Mouse (Mus musculus) c-Kit-positive CD71-positive TER-119-negative erythroid progenitor cells, embryonic 14.5 days (primary cell): ENCODE data around the gene Cfap54.
A peak's percentile ranks its signal among the peaks of the same experiment; 100 is the strongest.

Experiments
- DNase-seq: peaks from one replicate; pipeline ENCODE4 v3.0.0-alpha.2; 2013; ENCODE audit warnings: low read depth

The Cfap54 gene

GRCm38 (mm10) chr10:93081133-93081779 is at the start of gene Cfap54:
TSS of gene Cfap54 (minus strand) at chr10:93081618.
- DNase-seq, result peak; percentile 98

- DNase-seq, result no peak
Observed at GRCm38 (mm10) chr10:93130456-93130940, 49.1 kb upstream of the Cfap54 start.

- DNase-seq, result no peak
Observed at GRCm38 (mm10) chr10:93129904-93130455, 48.6 kb upstream of the Cfap54 start.

- no peak for DNase-seq
Observed at GRCm38 (mm10) chr10:93129345-93129744, 47.9 kb upstream of the Cfap54 start.

- no peak for DNase-seq
Observed at GRCm38 (mm10) chr10:93128566-93128965, 47.1 kb upstream of the Cfap54 start.

- no peak for DNase-seq
Observed at GRCm38 (mm10) chr10:93126025-93126424, 44.6 kb upstream of the Cfap54 start.

- DNase-seq, result no peak
Observed at GRCm38 (mm10) chr10:93123957-93124613, 42.7 kb upstream of the Cfap54 start.

GRCm38 (mm10) chr10:93123310-93123709 is 41.9 kb upstream of the Cfap54 start:
- DNase-seq, result no peak

- no peak for DNase-seq
Observed at GRCm38 (mm10) chr10:93122399-93123184, 41.2 kb upstream of the Cfap54 start.

- DNase-seq, result no peak
Observed at GRCm38 (mm10) chr10:93121262-93121860, 39.9 kb upstream of the Cfap54 start.

GRCm38 (mm10) chr10:93119809-93120208 is 38.4 kb upstream of the Cfap54 start:
- no peak for DNase-seq

GRCm38 (mm10) chr10:93116636-93117035 is 35.2 kb upstream of the Cfap54 start:
- no peak for DNase-seq

GRCm38 (mm10) chr10:93115743-93116142 is 34.3 kb upstream of the Cfap54 start:
- DNase-seq, result no peak

- DNase-seq, result no peak
Observed at GRCm38 (mm10) chr10:93114782-93115181, 33.4 kb upstream of the Cfap54 start.

GRCm38 (mm10) chr10:93113968-93114367 is 32.5 kb upstream of the Cfap54 start:
- DNase-seq, result no peak

GRCm38 (mm10) chr10:93112021-93112420 is 30.6 kb upstream of the Cfap54 start:
- DNase-seq, result no peak

GRCm38 (mm10) chr10:93111412-93111811 is 30.0 kb upstream of the Cfap54 start:
- DNase-seq, result no peak

- no peak for DNase-seq
Observed at GRCm38 (mm10) chr10:93105358-93105757, 23.9 kb upstream of the Cfap54 start.

GRCm38 (mm10) chr10:93104357-93104756 is 22.9 kb upstream of the Cfap54 start:
- no peak for DNase-seq

GRCm38 (mm10) chr10:93103676-93104075 is 22.3 kb upstream of the Cfap54 start:
- DNase-seq, result no peak

GRCm38 (mm10) chr10:93102321-93102720 is 20.9 kb upstream of the Cfap54 start:
- no peak for DNase-seq

- no peak for DNase-seq
Observed at GRCm38 (mm10) chr10:93098211-93098805, 16.9 kb upstream of the Cfap54 start.
